Mouse (Mus musculus): ENCODE measurements at regions not wholly inside any gene's neighbourhood (a gene's known extent, or its start where the extent isn't known, plus 50 kb on each side); places are given as distances from the start of the nearest gene placed in this dataset.

GRCm38 (mm10) chr15:51586146-51586545, 2298.6 kb upstream of the Gm7489 start:
- TF ChIP-seq CTCF (IDR thresholded peaks at IDR 0.05; ENCODE audit: low read depth, low read length) (no peak), POLR2A (IDR thresholded peaks at IDR 0.05; ENCODE audit: extremely low read depth, insufficient read depth, low read length) (no peak)
